Mouse (Mus musculus) embryonic facial prominence, embryonic 15.5 days (tissue): Measurements from ENCODE around the gene Gpank1. TPM values are rescaled to one million over a fixed set of nuclear protein-coding genes. Genes with fewer than 3 reads are reported as not detected.

Source experiments
- ATAC-seq: fragments of 200-750 bp; cut with Nextera tagmentation; 2 replicates; pipeline ENCODE4 v1.8.0; 2017; ENCODE audit warnings: low read depth, moderate TSS enrichment; ENCODE audit not compliant: insufficient number of reproducible peaks, low FRiP score, low TSS enrichment
- H3K27ac ChIP-seq: fragments of 300-500 bp; sonication (generic); replicated peaks from 2 replicates; pipeline ENCODE4 v1.5.1; 2015; ENCODE audit warnings: mild to moderate bottlenecking, inconsistent platforms
- H3K27me3 ChIP-seq: fragments of 300-500 bp; sonication (generic); 2 replicates; pipeline ENCODE4 v1.6.1; 2015; ENCODE audit warnings: inconsistent platforms
- H3K36me3 ChIP-seq: fragments of 300-500 bp; sonication (generic); 2 replicates; pipeline ENCODE4 v1.6.1; 2015; ENCODE audit warnings: mild to moderate bottlenecking, inconsistent platforms
- H3K4me1 ChIP-seq: fragments of 300-500 bp; sonication (generic); 2 replicates; pipeline ENCODE4 v1.6.1; 2015; ENCODE audit warnings: inconsistent platforms
- H3K4me2 ChIP-seq: fragments of 300-500 bp; sonication (generic); replicated peaks from 2 replicates; pipeline ENCODE4 v1.6.1; 2015; ENCODE audit warnings: mild to moderate bottlenecking, inconsistent platforms
- H3K4me3 ChIP-seq: fragments of 300-500 bp; sonication (generic); replicated peaks from 2 replicates; pipeline ENCODE4 v1.5.1; 2015; ENCODE audit warnings: mild to moderate bottlenecking, inconsistent platforms
- H3K9ac ChIP-seq: fragments of 300-500 bp; sonication (generic); 2 replicates; pipeline ENCODE4 v1.6.1; 2015; ENCODE audit warnings: inconsistent platforms
- H3K9me3 ChIP-seq: fragments of 300-500 bp; sonication (generic); replicated peaks from 2 replicates; pipeline ENCODE4 v1.6.1; 2016; ENCODE audit warnings: inconsistent platforms
- WGBS: fragments of 180-500 bp; shearing (Covaris S2); methylation state at CpG from one replicate; pipeline ENCODE4 v1.1.7; 2015; 5-methylcytosine and 5-hydroxymethylcytosine counted together
- polyA plus RNA-seq: library from polyadenylated mRNA; unstranded; fragments of >200 nt; fragmentation: Nextera tagmentation; extraction: Ambion mirVana; gene quantifications from 2 replicates; pipeline ENCODE4 v1.2.1, GENCODE M21; 2015

The Gpank1 gene
- polyA plus RNA-seq, 1 experiment from 2014 or later = 20.1 TPM

DNA sequence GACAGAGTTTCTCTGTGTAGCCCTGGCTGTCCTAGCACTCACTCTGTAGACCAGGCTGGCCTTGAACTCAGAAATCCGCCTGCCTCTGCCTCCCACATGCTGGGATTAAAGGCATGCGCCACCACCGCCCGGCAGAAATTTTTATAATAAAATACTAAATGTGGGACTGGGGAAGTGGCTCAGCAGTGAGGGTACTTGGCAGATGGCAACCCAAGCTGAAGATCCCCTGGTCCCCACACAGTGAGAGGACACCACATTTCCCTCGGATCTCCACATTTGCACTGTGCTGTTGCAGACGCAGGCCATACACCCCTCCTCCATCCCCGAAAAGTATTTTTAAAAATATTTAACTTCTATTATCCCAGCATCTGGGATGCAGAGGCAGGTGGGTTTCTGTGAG is 12.3 kb downstream of the Gpank1 start:
- H3K27me3 ChIP-seq = no peaks in the 10 kb centered on the region
- no peak overlapping the region for H3K27ac ChIP-seq
- 92% methylated on average over 7 of the region's 7 CpGs for WGBS
- no peak overlapping the region for H3K4me3 ChIP-seq
- H3K4me1 ChIP-seq = peaks cover 20% of the 10 kb centered on the region
- H3K9me3 ChIP-seq = no peaks in the 10 kb centered on the region
- H3K4me2 ChIP-seq = no peak overlapping the region
- no peak overlapping the region for H3K9ac ChIP-seq
- no peak for ATAC-seq
- H3K36me3 ChIP-seq = peaks cover 23% of the 10 kb centered on the region

DNA sequence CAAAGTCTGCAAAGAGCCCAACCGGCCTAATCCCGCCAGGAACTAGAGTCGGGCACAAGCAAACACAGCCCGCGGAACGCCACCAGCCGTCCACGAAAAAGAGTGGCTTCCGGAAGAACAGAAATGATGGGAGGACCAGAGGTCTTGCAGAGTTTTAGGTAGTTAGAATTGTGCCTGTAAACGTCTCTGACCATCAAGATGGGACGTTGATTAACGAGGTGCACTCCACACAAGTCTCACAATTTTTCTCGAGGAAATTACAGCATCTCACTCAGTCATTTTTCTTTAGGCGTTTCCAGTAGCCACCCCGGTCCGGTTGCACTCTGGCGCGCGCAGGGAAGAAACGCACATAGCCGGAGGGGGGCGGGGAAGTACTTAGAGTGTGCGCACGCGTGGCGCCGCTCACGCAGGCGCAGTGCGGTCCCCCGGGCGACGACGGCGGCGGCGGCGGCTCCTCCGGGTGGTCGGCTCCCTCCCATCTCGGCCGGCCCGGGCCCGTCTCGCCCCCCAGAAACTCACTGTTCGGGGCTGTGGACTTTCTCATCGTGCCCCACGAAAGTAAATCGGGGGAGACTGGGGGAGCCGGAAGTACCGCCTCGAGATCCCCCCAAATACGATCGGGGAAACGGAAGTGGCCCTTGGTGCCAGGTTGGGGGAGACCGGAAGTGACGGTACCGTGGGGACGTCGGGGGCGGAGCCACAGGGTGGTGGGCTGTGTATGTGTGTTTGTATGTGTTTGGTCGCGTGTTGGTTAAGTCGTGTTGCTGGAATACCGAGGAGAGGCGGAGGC is 13.7 kb downstream of the Gpank1 start, which contains the start of gene Bag6:
TSS of gene Bag6 (plus strand) at position 378 of the 790 bp plus-strand sequence.
- peak; percentile 95 for ATAC-seq

DNA sequence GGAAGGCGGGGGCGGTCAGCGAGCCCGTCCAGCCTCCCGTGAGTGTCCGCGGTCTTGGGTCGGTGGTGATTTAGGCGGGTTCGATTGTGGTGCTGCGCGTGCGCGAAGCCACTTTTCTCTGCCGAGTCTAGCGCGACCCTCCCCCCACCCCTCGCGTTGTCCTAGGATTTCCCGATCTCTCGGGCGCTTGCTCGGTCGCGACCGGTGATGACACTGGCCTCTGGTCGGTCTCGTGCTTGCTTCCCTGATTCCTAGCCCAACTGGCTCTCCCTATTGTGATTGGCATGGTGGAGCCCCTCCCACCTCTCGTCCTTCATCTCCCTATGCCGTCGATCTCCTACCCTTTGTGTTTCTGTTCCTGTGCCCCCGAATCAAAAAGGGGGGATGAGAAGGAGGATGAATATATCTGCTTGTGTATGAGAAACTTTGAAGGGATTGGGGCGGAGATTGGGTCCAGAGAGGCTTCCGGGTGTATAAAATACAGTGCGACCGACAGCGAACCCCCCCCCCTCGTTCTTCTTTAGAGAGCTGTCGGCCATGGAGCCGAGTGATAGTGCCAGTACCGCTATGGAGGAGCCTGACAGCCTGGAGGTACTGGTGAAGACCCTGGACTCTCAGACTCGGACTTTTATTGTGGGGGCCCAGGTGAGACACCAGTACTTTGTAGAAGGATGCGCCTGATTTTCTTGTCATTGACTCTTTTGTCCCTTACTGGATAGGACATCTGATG is 14.5 kb downstream of the Gpank1 start:
- peak; percentile 39 for ATAC-seq
- Histone ChIP-seq H3K27me3 (no peaks in the 10 kb centered on the region), H3K27ac (peak overlapping the region; percentile 96), H3K4me2 (peak overlapping the region; percentile 80), H3K9me3 (no peaks in the 10 kb centered on the region), H3K4me3 (peak overlapping the region; percentile 78), H3K36me3 (peaks cover 35% of the 10 kb centered on the region), H3K9ac (peak overlapping the region; percentile 68), H3K4me1 (peaks cover 18% of the 10 kb centered on the region)
- WGBS = 2% methylated on average over 43 of the region's 43 CpGs

More for the DNA sequence above, 13.7 kb downstream of the Gpank1 start, which contains the start of gene Bag6:
- Histone ChIP-seq H3K9ac (peak within 1 kb of the TSS; percentile 68), H3K4me1 (peaks cover 18% of the 10 kb centered on the region), H3K27ac (peak within 1 kb of the TSS; percentile 96), H3K4me3 (peak within 1 kb of the TSS; percentile 78), H3K9me3 (no peaks in the 10 kb centered on the region), H3K4me2 (peak within 1 kb of the TSS; percentile 80), H3K27me3 (no peaks in the 10 kb centered on the region), H3K36me3 (peaks cover 34% of the 10 kb centered on the region)
- whole genome bisulfite sequencing = under 1% methylated on average over 66 of the region's 66 CpGs

- WGBS = 81% methylated on average over 3 of the region's 3 CpGs
- Histone ChIP-seq H3K27ac (no peak overlapping the region), H3K36me3 (peaks cover 69% of the 10 kb centered on the region), H3K4me1 (peaks cover 18% of the 10 kb centered on the region), H3K4me2 (no peak overlapping the region), H3K4me3 (no peak overlapping the region), H3K9me3 (no peaks in the 10 kb centered on the region), H3K27me3 (no peaks in the 10 kb centered on the region), H3K9ac (0 out of 2 replicates have a peak overlapping the region, but pooled peaks have one; percentile 9)
- no peak for ATAC-seq
Measured at GRCm38 (mm10) chr17:35139269-35139668, 18.0 kb downstream of the Gpank1 start.

DNA sequence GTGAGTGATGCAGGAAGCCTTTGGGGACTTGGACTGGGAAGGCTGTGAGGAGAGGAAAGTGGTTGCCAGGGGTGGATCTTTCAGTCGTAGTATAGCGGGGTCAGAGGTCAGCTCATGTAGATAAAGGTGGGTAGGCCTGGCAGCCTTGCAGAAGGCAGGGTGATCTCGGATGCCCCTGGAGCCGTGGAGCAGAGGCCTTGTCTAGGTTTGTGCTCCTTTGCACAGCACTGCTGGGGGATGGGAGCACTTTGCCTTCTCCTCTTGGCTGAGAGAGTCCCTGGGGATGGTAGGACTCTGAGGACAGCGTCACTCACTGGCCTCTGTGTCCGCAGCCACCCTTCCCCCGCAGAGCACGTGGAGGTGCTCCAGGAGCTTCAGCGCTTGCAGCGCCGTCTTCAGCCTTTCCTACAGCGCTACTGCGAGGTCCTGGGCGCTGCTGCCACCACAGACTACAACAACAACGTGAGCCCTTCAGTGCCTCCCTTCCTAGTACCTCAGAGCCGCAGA is 19.3 kb downstream of the Gpank1 start:
- Histone ChIP-seq H3K27ac (no peak overlapping the region), H3K9me3 (no peaks in the 10 kb centered on the region), H3K4me2 (no peak overlapping the region), H3K27me3 (no peaks in the 10 kb centered on the region), H3K4me3 (no peak overlapping the region), H3K9ac (no peak overlapping the region), H3K4me1 (peaks cover 18% of the 10 kb centered on the region), H3K36me3 (peaks cover 82% of the 10 kb centered on the region)
- 82% methylated on average over 16 of the region's 16 CpGs for WGBS
- no peak for ATAC-seq

DNA sequence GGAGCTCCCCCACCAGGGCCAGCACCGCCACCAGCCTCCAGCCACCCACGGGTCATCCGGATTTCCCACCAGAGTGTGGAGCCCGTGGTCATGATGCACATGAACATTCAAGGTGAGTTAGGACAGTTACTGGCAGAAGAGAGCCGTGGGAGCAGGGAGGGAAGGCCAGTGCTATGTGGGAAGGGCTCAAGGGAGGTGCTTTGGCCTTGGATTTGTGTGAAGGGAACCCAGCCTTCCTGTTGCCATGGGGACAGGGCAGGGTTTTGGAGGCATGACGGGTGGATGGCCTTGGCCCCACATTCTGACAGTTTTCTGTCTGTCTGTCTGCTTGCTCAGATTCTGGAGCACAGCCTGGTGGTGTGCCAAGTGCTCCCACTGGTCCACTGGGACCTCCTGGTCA is 20.7 kb downstream of the Gpank1 start:
- H3K27me3 ChIP-seq = no peaks in the 10 kb centered on the region
- no peaks in the 10 kb centered on the region for H3K9me3 ChIP-seq
- 89% methylated on average over 6 of the region's 6 CpGs for WGBS
- peaks cover 9% of the 10 kb centered on the region for H3K4me1 ChIP-seq
- peaks cover 96% of the 10 kb centered on the region for H3K36me3 ChIP-seq
- H3K27ac ChIP-seq = no peak overlapping the region
- no peak overlapping the region for H3K4me3 ChIP-seq
- no peak overlapping the region for H3K9ac ChIP-seq
- no peak for ATAC-seq
- no peak overlapping the region for H3K4me2 ChIP-seq

DNA sequence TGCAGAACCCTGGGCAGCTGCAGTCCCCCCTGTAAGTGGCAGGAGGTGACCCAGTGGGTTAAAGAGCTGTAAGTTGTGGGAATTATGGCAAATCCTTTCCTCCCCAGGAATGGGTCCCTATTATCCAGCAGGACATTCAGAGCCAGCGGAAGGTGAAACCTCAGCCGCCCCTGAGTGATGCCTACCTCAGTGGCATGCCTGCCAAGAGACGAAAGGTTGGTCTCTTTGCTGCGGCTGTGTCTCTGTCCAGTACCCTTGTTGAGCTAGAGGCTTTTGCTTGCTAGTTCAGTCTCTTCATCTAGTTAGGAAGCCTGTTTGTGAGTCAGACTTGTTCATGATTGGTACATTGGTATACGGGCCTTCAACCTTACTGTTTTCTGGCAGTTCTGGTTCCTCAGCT is 24.9 kb downstream of the Gpank1 start:
- H3K4me1 ChIP-seq = 0 out of 2 replicates have a peak, but pooled peaks cover 2% of the 10 kb centered on the region
- no peaks in the 10 kb centered on the region for H3K9me3 ChIP-seq
- H3K4me3 ChIP-seq = no peak overlapping the region
- no peak for ATAC-seq
- H3K27me3 ChIP-seq = no peaks in the 10 kb centered on the region
- H3K4me2 ChIP-seq = no peak overlapping the region
- 88% methylated on average over 5 of the region's 5 CpGs for WGBS
- no peak overlapping the region for H3K9ac ChIP-seq
- H3K27ac ChIP-seq = no peak overlapping the region
- H3K36me3 ChIP-seq = peaks cover 97% of the 10 kb centered on the region

- 54% methylated on average over 3 of the region's 3 CpGs for WGBS
- H3K9me3 ChIP-seq = no peaks in the 10 kb centered on the region
- no peak for ATAC-seq
- H3K9ac ChIP-seq = no peak overlapping the region
- 0 out of 2 replicates have a peak overlapping the region, but pooled peaks have one; percentile 7 for H3K27ac ChIP-seq
- no peaks in the 10 kb centered on the region for H3K27me3 ChIP-seq
- no peak overlapping the region for H3K4me2 ChIP-seq
- no peak overlapping the region for H3K4me3 ChIP-seq
- peaks cover 97% of the 10 kb centered on the region for H3K36me3 ChIP-seq
- H3K4me1 ChIP-seq = 0 out of 2 replicates have a peak, but pooled peaks cover 2% of the 10 kb centered on the region
Measured at GRCm38 (mm10) chr17:35147348-35147747, 26.1 kb downstream of the Gpank1 start.

DNA sequence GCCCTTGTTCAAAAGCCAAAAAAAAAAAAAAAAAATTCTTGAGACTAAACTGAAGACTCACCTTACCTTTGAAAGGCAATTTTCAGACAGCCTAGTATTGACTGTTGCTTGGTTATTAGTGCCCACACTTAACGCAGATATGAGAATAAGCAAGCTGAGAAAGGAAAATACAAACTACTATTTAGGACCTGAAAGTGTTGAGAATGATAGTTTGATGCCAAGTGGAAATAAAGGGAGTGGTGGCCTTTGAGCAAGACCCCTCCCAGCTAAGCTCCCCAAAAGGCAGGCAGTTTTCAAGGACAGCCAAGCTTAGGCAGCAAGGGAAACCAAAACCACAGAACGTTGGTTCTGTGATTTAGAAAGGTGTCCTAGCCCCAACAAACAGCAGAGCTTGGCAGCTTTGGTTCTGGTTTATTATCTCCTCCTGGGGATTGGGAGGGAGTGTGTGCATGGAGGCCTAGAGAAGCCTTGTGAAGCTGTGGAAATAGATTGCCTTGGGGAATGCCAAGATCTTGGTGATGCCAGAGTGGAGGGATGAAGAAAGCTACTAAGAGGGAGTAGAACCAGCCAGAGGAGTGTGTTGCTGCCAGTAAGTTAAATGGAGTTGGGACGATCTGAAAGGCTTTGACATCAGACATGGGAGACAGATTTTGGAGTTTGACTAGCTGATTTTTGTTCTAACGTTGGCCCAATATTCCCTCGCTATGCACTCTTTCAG is 26.8 kb downstream of the Gpank1 start:
- Histone ChIP-seq H3K4me2 (no peak overlapping the region), H3K27me3 (no peaks in the 10 kb centered on the region), H3K9me3 (no peaks in the 10 kb centered on the region), H3K27ac (peak overlapping the region; percentile 40), H3K4me1 (0 out of 2 replicates have a peak, but pooled peaks cover 2% of the 10 kb centered on the region), H3K36me3 (peaks cover 97% of the 10 kb centered on the region), H3K4me3 (no peak overlapping the region), H3K9ac (no peak overlapping the region)
- ATAC-seq = no peak
- WGBS = 55% methylated on average over 5 of the region's 5 CpGs

DNA sequence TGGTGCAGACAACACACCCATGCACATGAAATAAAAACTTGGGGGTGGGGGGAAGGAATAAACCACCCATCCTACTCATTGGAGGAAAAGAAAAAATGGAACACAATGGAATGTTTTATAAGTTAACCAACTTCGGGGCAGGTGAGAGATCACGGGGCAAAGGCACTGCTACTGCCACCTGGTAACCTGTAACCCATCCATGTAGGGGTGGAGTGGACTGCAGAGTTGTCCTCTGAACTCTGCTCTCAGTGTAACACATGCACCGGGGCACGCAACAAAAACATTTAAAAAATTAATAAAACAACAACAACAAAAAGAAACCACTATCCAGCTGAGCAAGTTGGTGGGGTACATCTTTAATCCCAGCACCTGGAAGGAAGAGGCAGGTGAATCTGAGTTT is 30.9 kb downstream of the Gpank1 start:
- Histone ChIP-seq H3K36me3 (peaks cover 97% of the 10 kb centered on the region), H3K4me2 (no peak overlapping the region), H3K4me1 (peaks cover 8% of the 10 kb centered on the region), H3K9ac (no peak overlapping the region), H3K4me3 (no peak overlapping the region), H3K27ac (no peak overlapping the region), H3K9me3 (no peaks in the 10 kb centered on the region), H3K27me3 (no peaks in the 10 kb centered on the region)
- ATAC-seq = no peak
- WGBS = 93% methylated on average over 4 of the region's 4 CpGs

- Histone ChIP-seq H3K4me2 (no peak overlapping the region), H3K4me3 (no peak overlapping the region), H3K9ac (no peak overlapping the region), H3K27ac (no peak overlapping the region), H3K4me1 (peaks cover 8% of the 10 kb centered on the region), H3K27me3 (no peaks in the 10 kb centered on the region), H3K36me3 (peaks cover 98% of the 10 kb centered on the region), H3K9me3 (no peaks in the 10 kb centered on the region)
- no peak for ATAC-seq
- WGBS = 90% methylated on average over 9 of the region's 9 CpGs
Measured at GRCm38 (mm10) chr17:35153077-35153476, 31.8 kb downstream of the Gpank1 start.
